Mouse (Mus musculus): ENCODE data around the gene Rnaseh2a. TPM values are rescaled to one million over a fixed set of nuclear protein-coding genes. Genes with fewer than 3 reads are reported as not detected.
"Not testable (repeated sequence)": the region's sequence is repeated elsewhere in the genome, so short reads cannot be mapped to it uniquely, and the experiment has no call there.

Rnaseh2a gene
- total RNA-seq, 2 experiments from 2014 or later, result 109 to 136 TPM

DNA sequence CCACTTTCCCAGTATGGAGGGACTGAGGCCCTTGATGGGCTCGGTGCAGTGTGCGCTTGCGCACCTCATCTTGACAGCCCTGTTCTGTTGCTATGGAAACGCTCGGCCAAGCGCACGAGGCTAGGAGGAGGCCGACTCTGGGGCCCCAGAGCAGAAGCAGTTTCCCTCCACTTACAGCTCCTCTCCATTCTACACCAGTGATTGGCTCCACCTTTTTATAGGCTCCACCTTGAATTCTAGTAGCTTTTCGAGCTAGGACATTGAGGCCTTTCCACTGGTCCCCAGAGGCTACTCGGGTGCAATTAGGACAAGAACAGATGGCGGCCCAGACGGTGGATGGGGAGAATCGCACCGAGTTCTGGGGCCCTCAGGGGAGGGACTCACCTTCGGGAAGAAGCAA, 34.7 kb downstream of the Rnaseh2a start:
- no peak for DNase-seq

DNA sequence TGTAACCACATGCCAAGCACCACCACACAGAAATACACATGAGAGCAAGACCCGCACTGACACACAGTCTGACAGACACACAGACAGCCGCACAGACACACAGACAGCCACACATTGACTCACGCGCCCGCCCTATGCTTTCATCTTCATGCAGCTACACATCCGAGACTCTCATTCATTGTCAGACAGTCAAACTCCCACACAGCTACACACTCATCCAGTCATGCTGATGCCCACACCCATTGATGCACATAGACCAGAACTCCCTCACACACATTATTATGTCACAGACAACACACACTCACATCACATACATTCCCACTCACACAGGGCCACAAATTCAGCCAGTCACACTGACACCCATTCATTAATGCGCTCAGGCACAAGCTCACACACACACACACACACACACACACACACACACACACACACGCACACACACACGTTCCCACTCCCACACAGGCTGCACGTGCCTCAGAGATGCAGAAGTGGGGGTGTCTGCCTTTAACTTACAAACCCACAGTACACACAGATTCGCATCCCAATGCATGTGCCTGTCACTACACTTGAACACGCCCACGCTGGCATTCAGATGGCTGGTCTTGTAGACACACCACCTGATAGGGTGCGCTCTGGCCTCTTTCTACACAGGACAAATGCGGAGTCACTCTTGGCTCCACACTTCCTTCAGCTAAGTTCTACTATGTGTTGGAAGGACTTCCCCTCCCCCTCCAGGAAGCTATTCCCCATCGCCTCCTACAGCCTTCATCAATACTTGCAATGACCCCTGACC, 35.6 kb downstream of the Rnaseh2a start:
- no peak for DNase-seq

DNA sequence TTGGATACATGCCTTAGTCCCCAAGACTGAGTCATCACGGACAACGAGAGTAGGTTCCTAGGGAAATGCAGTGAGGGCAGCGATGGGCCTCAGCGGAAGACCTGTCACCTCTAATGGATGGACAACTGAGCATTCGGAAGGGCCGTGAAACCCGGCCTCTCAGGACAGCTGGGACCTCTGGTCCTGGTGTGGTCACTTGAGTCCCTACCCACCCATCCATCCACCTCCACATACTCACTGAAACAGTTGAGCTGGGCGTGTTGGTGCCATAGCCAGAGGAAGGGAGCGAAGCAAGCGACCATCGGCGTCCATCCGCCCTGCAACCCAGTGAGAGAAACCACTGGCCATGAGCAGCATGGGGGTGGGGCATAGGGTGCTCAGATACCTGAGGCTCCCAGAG, 39.0 kb downstream of the Rnaseh2a start:
- no peak for DNase-seq

DNA sequence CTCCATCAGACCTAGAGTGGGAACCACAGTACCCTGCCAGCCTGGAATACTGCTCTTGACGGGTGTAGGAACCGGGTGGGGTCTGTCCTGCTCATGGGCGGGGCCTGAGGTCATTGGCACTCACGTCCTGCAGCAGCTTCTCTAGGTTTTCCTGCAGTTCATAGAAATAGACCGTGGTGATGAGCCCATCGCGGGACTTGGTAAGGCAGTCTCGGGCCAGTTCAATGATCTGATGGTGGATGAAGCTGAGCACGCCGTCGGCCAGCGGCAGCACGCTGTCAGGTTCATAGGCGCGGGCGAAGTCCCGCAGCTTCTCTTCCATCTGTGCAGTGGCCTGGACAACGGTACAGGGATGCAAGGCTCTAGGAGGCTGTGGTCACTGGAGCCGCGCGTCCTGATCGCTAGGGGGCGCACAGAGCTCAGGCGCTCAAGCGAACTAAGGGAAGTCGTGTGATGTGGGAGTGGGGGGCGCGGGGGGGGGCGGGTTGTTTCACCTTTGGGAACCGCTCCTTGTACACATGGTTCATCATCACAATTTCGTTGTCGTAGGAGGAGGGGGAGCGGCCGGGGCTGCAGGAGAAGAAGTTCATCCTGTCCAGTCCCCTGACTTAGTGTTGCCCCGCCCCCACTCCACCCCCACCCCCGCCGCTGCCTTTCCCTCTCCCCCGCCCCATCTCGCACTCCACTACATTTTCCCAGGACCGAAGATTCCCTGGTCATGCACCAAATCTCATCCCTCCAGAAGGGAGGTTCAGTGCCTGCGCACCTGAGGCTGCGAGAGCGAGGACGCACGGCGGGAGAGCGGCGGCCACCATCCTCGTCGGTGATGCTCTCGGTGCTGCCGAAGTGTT, 40.9 kb downstream of the Rnaseh2a start:
- DNase-seq, result peak; percentile 79 to 85

DNA sequence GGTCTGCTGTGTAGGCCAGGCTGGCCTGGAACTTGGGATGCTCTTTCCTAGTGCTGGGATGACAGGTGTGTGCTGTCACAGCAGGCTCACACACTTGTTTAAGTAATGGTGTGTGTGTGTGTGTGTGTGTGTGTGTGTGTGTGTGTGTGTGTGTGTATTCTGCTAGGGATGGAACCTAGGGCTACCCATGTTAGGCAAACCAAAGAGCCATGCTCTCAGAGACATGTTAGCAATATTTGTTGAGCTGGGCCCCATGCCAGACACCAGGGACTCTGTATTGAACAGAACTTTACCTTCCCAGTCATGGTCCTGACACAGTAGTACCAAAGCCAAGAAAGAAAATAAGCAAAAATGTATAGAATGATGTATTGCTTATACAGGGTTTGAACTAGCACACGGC, 42.1 kb downstream of the Rnaseh2a start:
- DNase-seq, result no peak

DNA sequence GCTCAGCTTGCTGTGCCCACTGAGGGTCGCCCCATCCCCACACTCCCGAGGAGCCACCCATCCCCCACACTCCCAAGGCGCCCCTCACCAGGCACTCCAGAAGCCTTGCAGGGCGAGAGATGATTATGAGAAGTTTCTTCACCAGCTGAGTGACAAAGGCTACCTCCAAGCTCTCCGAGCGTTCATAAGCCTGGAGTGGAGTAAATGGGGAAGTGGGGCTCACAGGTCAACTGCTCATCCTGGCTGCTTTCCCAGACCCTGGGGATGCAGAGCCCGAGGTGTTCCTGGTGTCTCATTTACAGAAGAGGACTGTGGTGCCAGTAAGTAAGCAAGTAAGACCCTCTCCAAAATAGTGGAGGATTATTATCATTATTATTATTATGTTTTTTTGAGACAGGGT, 44.0 kb downstream of the Rnaseh2a start:
- DNase-seq, result no peak

DNA sequence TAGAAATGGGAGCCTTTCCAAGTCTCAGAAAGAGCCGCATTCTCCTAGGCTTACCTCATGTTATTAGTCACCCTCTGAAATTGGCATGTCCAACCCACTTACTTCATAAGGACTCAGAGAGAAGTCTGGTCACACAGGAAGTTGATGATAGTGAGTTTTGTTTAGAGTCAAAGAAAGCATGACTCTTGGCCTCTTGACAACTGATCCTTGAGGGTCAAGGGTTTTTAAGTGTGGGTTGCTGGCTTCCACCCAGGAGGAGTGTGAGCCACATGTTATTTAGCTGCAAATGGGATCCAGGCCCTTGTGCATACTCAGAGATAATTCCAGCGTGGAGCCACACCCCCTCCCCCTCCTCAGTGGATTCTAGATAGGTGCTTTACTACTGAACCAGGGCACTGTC, 48.0 kb downstream of the Rnaseh2a start:
- no peak for DNase-seq

DNA sequence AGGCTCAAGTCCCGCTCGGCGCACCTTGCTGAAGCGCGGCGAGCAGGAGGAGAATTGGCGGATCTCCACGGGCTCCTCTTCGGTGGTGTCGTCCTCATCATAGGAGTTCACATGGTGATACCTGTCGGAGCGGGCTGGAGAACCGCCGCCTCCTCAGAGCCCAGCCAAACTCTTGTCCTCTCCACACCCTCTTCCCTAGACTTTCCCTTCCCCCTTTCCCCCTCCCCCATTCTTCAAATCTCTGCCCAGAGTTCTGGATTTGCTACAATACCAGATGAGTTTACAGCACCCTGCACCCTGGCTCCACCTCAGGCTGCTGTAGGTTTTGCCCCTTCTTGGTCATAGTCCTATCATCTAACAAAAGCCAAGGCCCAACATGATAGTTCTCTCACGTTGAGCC, 50.9 kb downstream of the Rnaseh2a start:
- DNase-seq, result no peak

DNA sequence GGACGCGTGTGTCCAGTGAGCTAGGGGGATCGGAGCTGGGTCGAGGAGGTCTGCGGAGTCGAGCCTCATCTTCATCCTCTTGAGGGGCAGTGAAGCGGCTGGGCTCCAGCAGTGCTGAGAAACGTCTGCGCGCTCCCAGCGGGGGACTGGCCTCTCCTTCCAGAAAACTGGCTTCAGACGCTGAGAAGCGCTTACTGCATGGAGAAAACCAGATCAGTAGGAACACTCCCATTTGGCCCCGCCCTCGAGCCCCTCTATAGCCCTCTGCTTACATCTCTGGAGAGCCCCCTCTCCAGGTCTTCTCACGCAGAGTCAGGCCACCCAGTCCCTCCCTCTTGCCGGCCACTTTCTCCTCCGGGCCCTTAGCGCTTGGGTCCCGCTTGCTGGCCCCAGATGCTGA, 51.8 kb downstream of the Rnaseh2a start:
- no peak for DNase-seq

DNA sequence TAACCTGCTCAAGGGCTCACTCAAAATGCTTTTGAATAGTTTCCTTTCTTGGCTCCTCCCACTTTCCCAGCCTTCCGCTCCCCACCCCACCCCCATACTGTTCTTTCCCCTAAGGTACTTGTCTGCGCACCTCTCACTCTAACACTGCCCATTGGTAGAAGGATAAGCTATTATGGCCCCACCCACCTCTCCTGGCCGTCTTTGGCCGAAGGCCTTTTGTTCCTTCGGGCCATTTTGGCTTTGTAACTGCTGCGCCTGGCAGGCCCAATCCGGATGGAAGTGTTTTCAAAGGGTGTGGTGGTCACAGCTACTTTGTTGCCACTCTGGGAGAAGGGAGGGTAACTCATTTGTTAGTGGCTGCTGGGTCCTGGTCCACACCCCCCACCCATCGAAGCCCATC, 54.3 kb downstream of the Rnaseh2a start:
- no peak for DNase-seq

DNA sequence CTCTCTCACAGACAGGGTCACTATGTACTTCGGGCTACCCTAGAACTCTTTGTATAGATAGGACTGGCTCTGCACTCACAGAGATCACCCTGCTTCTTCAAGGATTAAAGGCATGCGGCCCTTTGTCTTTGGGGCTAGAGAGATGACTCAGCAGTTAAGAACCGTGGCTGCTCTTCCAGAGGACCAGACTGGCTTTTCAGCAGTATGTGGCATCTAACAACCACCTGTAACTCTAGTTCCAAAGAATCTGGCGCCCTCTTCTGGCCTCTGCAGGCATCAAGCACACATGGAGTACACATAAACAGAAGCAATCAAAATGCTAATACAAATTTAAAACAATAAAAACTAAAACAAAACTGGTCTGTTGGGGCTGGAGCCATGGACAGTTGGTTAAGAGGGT, 55.6 kb downstream of the Rnaseh2a start:
- no peak for DNase-seq

DNA sequence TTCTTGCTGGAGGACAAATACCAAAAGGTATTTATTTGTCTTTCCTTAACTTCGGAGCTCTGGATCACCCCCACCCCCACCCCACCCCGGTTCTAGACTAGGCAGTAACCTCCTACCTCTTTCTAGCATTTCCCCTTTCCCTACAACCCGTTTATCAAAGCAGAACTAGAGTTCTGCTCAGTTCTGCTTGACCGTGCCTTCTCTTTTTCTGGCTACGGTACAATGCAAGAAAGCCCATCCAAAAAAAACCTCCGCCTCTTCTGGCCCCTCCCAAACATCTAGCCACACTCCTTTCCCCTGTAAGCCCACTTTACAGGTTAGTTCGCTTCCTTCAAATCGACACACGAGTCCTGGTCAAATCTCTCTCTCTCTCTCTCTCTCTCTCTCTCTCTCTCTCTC, 56.1 kb downstream of the Rnaseh2a start:
- no peak for DNase-seq

DNA sequence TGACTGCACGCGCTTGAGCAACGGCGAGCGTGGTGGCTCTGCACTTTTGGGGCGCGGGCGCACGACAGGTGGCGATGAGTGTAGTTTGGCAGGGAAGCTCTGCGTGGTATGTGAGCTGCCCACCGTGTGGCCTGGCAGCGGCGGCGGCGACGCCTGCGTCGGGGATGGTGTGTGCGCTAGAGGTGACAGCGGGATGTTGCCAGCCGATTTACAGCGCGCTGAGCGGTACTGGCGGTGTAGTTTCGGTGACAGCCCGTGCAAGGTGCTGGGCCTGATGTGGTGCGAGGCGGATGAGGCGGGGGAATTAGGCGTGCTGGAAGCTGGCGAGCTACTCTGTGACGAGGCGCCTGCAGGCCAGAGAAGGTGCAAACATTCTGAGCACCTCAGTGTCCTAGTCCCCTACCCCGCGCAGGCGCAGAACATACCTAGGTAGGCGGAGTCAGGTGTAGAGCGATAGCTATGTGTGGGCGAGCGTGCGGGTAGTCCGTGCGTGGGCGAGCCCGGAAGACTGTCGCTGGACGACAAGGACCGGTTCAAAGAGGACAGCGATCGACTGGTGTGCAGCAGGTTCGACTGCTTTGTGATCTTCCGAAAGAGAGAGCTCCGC, 56.6 kb downstream of the Rnaseh2a start:
- DNase-seq, result peak; percentile 76 to 81

DNA sequence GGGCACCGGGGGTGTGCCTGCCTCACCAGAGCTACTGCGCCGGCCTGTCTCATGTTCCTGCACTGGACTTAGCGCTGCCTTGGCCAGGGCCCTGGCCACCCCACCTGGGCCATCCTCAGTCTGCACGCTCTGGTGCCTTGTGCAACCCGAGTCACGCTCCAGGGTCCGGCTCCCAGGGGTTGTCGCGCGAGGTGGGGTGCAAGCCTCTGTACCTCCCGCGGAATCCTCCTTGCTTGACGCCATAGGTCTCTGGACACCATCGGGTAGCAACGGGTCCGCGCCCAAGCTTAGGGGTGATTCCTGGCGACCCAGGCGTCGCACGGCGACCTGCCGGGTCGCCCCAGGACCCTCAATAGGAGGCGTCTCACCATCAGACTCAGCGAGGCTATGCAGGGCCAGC, 57.2 kb downstream of the Rnaseh2a start:
- no peak for DNase-seq

DNA sequence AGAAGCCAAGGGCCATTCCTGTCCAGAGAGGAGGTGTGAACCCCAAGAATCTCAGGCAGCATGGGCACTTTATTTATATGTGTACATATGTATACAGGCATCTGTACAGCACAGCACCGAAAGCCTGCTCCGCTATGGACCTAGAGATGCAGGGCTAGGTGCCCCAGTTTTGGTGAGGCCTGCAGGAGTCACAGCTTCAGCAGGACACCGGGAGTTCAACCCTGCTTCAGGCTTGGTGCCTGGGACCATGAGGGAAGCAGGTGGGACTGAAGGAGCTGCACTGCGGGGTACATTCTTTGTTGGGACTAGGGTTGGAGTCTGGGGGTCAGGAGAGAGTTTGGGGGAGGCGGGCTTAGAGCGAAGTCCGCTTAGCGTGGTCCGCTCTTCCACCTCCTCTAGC, 57.7 kb downstream of the Rnaseh2a start:
- no peak for DNase-seq

DNA sequence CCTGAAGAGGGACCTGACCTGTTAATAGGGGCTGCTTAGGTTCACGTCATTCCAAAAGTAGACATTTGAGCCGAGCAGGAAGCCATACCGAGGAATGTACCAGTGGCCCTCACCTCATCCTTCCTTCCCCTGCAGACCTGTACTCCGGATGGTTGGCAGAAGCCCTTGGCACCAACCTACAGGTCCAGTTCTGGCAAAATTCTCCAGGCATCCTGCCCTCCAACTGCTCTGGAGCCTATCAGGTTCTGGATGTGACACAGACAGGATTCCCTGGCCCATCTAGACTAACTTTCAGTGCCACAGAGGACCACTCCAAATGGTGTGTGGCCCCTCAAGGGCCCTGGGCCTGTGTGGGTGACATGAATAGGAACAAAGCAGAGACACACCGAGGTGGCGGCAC, 59.0 kb downstream of the Rnaseh2a start:
- DNase-seq, result no peak

DNA sequence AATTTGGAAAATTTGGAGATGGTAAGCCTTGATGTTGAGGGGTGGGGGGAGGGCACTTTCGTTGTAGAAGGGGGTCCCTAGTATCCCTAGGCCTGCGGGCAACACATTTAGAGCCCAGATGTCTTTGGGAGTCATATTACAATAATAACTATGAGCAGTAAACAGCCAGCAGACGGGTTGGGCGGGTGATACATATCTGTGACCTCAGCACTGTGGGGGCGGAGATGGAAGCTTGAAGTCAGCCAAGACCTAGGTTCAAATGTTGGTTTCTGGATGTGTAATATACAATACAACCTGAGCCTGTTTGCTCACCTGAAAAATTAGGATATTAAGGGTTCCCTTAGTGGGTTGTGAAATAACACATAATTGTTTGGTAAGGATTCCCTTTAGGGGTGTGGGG, 59.6 kb downstream of the Rnaseh2a start:
- no peak for DNase-seq

DNA sequence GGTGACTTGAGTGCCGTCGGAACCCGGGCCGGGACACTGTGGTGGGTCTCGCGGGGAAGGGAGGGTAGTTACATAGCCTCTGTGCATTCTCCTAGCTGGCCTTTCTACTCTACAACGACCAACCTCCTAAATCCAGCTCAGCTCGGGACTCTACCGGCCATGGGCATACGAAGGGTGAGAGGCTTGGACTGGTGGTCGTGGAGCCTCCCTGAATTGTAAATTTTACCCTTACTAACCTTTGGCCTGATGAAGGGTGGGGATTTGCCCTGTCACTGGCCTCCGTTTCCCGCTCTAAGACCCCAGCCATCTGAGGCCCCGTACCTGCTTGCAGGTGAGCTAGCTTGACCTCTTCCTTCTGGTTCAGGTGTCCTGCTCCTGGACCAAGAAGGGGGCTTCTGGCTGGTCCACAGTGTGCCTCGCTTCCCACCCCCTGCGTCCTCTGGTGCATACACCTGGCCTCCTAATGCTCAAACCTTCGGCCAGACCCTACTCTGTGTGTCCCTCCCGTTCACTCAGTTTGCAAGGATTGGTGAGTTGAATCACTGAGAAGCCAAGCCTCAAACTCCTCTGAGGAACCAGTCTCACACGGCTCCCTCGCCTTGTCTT, 60.3 kb downstream of the Rnaseh2a start:
- DNase-seq, result no peak

DNA sequence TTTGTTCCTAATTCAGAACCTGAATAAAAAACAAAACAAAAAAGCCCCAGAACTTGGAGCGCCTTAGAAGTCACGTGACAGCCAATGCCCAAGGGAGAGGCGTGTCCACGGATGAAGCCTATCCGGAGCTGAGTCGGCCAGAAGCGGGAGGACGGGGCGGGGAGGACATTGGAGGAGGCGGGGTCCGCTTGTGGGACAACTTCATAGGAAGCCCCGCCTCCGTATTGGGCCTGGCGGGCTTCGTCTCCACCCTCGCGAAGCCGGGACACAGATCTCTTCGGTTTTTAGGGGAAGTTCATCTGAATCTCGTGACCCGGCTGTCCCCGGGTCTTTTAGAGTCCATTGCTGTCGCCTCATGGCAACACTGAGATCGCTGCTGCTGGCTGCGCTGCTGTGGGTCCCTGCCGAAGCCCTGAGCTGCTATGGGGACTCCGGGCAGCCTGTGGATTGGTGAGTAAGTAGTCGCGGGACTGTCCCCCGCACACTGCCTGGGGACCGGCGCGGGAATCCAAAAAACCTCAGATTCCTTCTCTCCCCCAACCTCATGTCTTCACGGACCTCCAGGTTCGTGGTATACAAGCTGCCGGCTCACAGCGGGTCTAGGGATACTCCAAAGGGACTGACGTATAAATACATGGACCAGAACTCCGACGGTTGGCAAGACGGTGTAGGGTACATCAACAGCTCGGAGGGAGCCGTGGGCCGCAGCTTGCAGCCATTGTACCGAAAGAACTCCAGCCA, 61.0 kb downstream of the Rnaseh2a start, which contains the start of gene Dnase2a:
Dnase2a (plus strand) TSS at position 140 of the 741 bp plus-strand sequence.
- peak; percentile 97 to 99 for DNase-seq

DNA sequence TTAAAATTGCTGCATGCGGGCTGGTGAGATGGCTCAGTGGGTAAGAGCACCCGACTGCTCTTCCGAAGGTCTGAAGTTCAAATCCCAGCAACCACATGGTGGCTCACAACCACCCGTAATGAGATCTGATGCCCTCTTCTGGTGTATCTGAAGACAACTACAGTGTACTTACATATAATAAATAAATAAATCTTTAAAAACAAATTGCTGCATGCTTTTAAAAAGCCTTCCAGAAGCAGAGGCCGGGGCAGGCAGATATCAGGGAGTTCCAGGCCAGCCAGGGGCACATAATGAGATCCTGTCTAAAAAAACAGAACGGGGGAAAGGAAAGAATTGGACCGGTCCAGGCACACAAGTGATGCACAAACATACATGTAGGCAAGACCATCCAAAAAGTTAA, 61.6 kb downstream of the Rnaseh2a start:
- not testable (repeated sequence) for DNase-seq

DNA sequence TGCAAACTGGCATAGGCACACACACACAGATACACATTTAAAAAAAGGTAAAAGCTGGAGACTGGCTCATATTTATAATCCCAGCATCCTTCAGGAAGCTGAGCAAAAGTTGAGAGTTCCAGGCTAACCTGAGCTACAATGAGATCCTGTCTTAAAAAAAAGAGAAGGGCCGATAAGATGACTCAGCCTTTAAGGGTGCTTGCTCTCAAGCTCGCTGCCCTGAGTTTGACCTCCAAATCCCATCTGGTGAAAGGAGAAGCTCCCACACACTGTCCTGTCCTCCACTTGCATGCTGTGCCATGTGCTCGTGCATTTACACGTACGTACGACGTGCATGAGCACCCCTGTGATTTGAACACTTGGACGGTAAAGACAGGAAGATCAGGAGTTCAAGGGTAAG, 62.1 kb downstream of the Rnaseh2a start:
- no peak for DNase-seq

DNA sequence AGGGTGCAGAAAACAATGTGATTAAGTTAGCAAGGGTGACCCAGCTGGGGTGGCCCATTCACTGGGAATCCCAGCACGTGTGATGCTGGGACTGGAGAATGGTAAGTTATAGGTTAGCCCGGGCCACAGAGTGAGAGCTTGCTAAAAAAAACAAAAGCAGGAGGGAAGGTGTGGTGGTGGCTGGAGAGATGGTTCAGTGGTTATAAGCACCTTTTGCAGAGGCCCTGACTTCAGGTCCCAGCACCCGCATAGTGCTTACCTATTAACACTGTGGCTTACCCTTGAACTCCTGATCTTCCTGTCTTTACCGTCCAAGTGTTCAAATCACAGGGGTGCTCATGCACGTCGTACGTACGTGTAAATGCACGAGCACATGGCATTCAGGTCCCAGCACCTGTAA, 62.5 kb downstream of the Rnaseh2a start:
- no peak for DNase-seq

All from adrenal gland, postnatal 36 days (tissue).